Comparison of ENCODE assay signal across 8 mouse cellular contexts in genomic region chr3:73343199-73343598, GRCm38 (mm10).
DNase-seq lines count a peak whose midpoint lies in the region; ATAC-seq and TF ChIP-seq lines count a peak whose summit lies in the region.

No protein-coding gene starts in this region.

- TF ChIP-seq POLR2A in lung, adult 2 months (IDR thresholded peaks at IDR 0.05; ENCODE audit: borderline replicate concordance, extremely low read depth, low read depth, low read length): no peak

- H3K4me1 ChIP-seq in midbrain, embryonic 12.5 days: no peaks in the 10 kb centered on the region
- peaks cover 3% of the 10 kb centered on the region; the same call in 1 of the 2 replicates for H3K4me1 ChIP-seq in midbrain, embryonic 15.5 days
- H3K4me1 ChIP-seq in lung, adult 2 months (ENCODE audit: control insufficient read depth, insufficient read depth, low read length): no peaks in the 10 kb centered on the region

- H3K27ac ChIP-seq in midbrain, embryonic 12.5 days (replicated peaks): no peak overlapping the region
- H3K27ac ChIP-seq in midbrain, embryonic 15.5 days: no peak overlapping the region
- peak overlapping the region; percentile 29 for H3K27ac ChIP-seq in left cerebral cortex, adult 2 months

- ATAC-seq in midbrain, embryonic 12.5 days (ENCODE audit: low FRiP score, low read depth): peak; percentile 63
- no peak; the same call in 1 of the 2 replicates for ATAC-seq in midbrain, embryonic 15.5 days (replicated peaks)
- no peak for ATAC-seq in CD4-positive, CD25-positive, alpha-beta regulatory T cell, adult 4 months

- no peaks in the 10 kb centered on the region for H3K36me3 ChIP-seq in midbrain, embryonic 12.5 days
- no peaks in the 10 kb centered on the region for H3K36me3 ChIP-seq in midbrain, embryonic 15.5 days (replicated peaks)

- no peaks in the 10 kb centered on the region for H3K27me3 ChIP-seq in midbrain, embryonic 12.5 days
- H3K27me3 ChIP-seq in midbrain, embryonic 15.5 days (replicated peaks): no peaks in the 10 kb centered on the region

- intact Hi-C loops in left cerebral cortex, adult 2 months (cut with DNase I): no loop called here

- peak; percentile 42 to 57 for DNase-seq in frontal cortex, adult 2 months (ENCODE audit: extremely low spot score in 1 of 2, low spot score in 1 of 2)
- DNase-seq in left cerebral cortex, adult 2 months (ENCODE audit: extremely low spot score in 1 of 2, low spot score in 2 of 2): peak in 1 of 2 experiments; percentile 28
- peak; percentile 80 for DNase-seq in telencephalon, adult 2 months (ENCODE audit: low read depth, low spot score)
- no peak for DNase-seq in ovary, postnatal 36 days (ENCODE audit: low spot score)
- DNase-seq in lung, adult 2 months: no peak

- WGBS in midbrain, embryonic 12.5 days: 9% methylated on average over 1 of the region's 1 CpGs
- WGBS in midbrain, embryonic 15.5 days: 3% methylated on average over 1 of the region's 1 CpGs
- 22% methylated on average over 1 of the region's 1 CpGs for WGBS in lung, adult 2 months

- no peak for TF ChIP-seq CTCF in left cerebral cortex, adult 2 months (IDR thresholded peaks at IDR 0.05)
- no peak for TF ChIP-seq CTCF in lung, adult 2 months (IDR thresholded peaks at IDR 0.05; ENCODE audit: insufficient read depth, low read length)

- no peak overlapping the region for H3K4me2 ChIP-seq in midbrain, embryonic 12.5 days (replicated peaks)
- no peak overlapping the region for H3K4me2 ChIP-seq in midbrain, embryonic 15.5 days

- no peaks in the 10 kb centered on the region for H3K9me3 ChIP-seq in midbrain, embryonic 12.5 days
- H3K9me3 ChIP-seq in midbrain, embryonic 15.5 days: no peaks in the 10 kb centered on the region

- no peak overlapping the region for H3K4me3 ChIP-seq in midbrain, embryonic 12.5 days
- no peak overlapping the region for H3K4me3 ChIP-seq in midbrain, embryonic 15.5 days
- H3K4me3 ChIP-seq in left cerebral cortex, adult 2 months: no peak overlapping the region
- no peak overlapping the region for H3K4me3 ChIP-seq in lung, adult 2 months (replicated peaks; ENCODE audit: extremely low read depth, low read depth, low read length)

- no peak overlapping the region for H3K9ac ChIP-seq in midbrain, embryonic 12.5 days (replicated peaks)
- H3K9ac ChIP-seq in midbrain, embryonic 15.5 days: no peak overlapping the region

Comparison
In these comparisons a context has a peak if more than half of its experiments do, and no peak if none do; other contexts are left out.
1. DNase-seq: peak in frontal cortex, adult 2 months (2 of 2) and telencephalon, adult 2 months (single experiment); none in ovary, postnatal 36 days (single experiment) and lung, adult 2 months (single experiment).